Mouse (Mus musculus): Measurements from ENCODE around the gene Srd5a1.

GRCm38 (mm10) chr13:69530951-69531350, 80.3 kb downstream of the Srd5a1 start:
- TF ChIP-seq POLR2A (IDR thresholded peaks at IDR 0.05; ENCODE audit: borderline replicate concordance, insufficient read depth, low read length) (no peak), CTCF (IDR thresholded peaks at IDR 0.05; ENCODE audit: borderline replicate concordance, insufficient read depth, low read depth, low read length) (no peak)
